Mouse (Mus musculus) hindbrain, embryonic 14.5 days (tissue): ENCODE data around the gene H2-Eb1. TPM values are rescaled to one million over a fixed set of nuclear protein-coding genes. Genes with fewer than 3 reads are reported as not detected.

Source experiments
- ATAC-seq: fragments of 200-750 bp; cut with Nextera tagmentation; 2 replicates; pipeline ENCODE4 v1.8.0; 2017; ENCODE audit warnings: moderate number of reproducible peaks, mild to moderate bottlenecking, moderate TSS enrichment, moderate library complexity; ENCODE audit not compliant: low FRiP score
- DNase-seq: peaks from one replicate; pipeline ENCODE4 v3.0.0-alpha.2; 2015; ENCODE audit warnings: low spot score
- H3K27ac ChIP-seq: fragments of 300-500 bp; sonication (generic); 2 replicates; pipeline ENCODE4 v1.5.1; 2014; ENCODE audit warnings: mild to moderate bottlenecking, moderate library complexity
- H3K27me3 ChIP-seq: fragments of 300-500 bp; sonication (generic); 2 replicates; pipeline ENCODE4 v1.6.1; 2014; ENCODE audit warnings: mild to moderate bottlenecking, low read length, mixed read lengths; ENCODE audit not compliant: control insufficient read depth, insufficient read depth
- H3K36me3 ChIP-seq: fragments of 300-500 bp; sonication (generic); replicated peaks from 2 replicates; pipeline ENCODE4 v1.6.1; 2014; ENCODE audit not compliant: control insufficient read depth, insufficient read depth
- H3K4me1 ChIP-seq: fragments of 300-500 bp; sonication (generic); replicated peaks from 2 replicates; pipeline ENCODE4 v1.6.1; 2014; ENCODE audit warnings: antibody characterized with exemption, low read length, mixed read lengths; ENCODE audit not compliant: control insufficient read depth, insufficient read depth
- H3K4me2 ChIP-seq: fragments of 300-500 bp; sonication (generic); replicated peaks from 2 replicates; pipeline ENCODE4 v1.6.1; 2014; ENCODE audit warnings: mild to moderate bottlenecking, moderate library complexity
- H3K4me3 ChIP-seq: fragments of 300-500 bp; sonication (generic); replicated peaks from 2 replicates; pipeline ENCODE4 v1.5.1; 2014; ENCODE audit warnings: mild to moderate bottlenecking, low read length
- H3K9ac ChIP-seq: fragments of 300-500 bp; sonication (generic); 2 replicates; pipeline ENCODE4 v1.6.1; 2014
- H3K9me3 ChIP-seq: fragments of 300-500 bp; sonication (generic); 2 replicates; pipeline ENCODE4 v1.6.1; 2016; ENCODE audit warnings: low read length; ENCODE audit not compliant: control insufficient read depth
- WGBS: fragments of 180-500 bp; shearing (Covaris S2); extraction: QIAGEN DNeasy Blood & Tissue Kit; methylation state at CpG from one replicate; pipeline ENCODE4 v1.1.7; 2014; 5-methylcytosine and 5-hydroxymethylcytosine counted together
- polyA plus RNA-seq: library from polyadenylated mRNA; unstranded; fragments of >200 nt; fragmentation: Nextera tagmentation; extraction: Ambion mirVana; gene quantifications from 2 replicates; pipeline ENCODE4 v1.2.1, GENCODE M21; 2014

Gene H2-Eb1
- polyA plus RNA-seq, 1 experiment from 2014 or later: 3.9 TPM

DNA sequence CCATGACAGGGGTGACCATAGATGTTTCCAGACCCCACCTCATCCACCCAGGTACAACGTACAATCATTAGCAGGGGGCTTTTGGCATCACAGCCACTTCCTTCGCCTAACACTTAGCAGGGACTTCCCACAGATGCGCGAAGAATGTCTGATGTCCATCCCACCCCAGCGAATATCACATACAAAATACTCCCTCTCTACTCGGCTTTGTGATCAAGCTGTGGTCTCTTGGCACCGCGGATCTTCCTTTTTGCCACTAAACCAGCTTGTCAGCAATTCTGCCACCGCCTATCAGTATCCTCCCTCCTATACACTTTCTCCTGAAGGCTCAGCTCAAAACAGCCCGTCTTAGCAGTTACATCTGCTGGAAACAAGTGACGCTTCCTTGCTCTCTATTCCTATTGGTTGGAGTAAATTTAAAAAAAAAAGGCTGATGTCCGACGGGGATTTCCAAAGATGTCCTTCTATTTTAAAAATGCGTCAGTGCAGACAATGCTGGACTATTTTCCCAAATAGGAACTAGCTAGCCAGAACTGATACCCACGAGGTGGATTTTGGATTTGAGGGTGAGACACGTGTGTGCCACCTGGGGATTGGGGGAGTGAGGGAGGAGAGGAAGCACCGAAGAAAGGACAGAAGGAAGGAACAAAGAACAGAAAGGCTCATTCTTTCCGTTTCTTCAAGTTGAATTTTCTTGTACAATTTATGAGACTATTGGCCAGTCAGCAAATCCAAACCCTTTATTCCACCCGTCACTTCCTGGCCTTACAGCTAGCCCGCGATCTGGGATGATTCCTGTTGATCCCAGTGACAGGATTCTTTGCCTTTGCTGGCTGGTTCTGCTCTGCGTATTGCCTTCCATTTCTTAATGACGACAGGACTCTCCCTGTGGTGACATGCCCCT, 9.5 kb upstream of the H2-Eb1 start:
- H3K9ac ChIP-seq: peak overlapping the region; percentile 48
- 21% methylated on average over 23 of the region's 23 CpGs for WGBS
- H3K4me2 ChIP-seq: peak overlapping the region; percentile 49
- ATAC-seq (peak; percentile 87), DNase-seq (peak; percentile 96)
- H3K4me1 ChIP-seq: no peaks in the 10 kb centered on the region; the same call in 1 of the 2 replicates
- H3K36me3 ChIP-seq: no peaks in the 10 kb centered on the region
- H3K4me3 ChIP-seq: peak overlapping the region; percentile 34
- H3K9me3 ChIP-seq: no peaks in the 10 kb centered on the region
- H3K27ac ChIP-seq: peak overlapping the region; percentile 61
- H3K27me3 ChIP-seq: no peaks in the 10 kb centered on the region

GRCm38 (mm10) chr17:34299356-34299755, 6.3 kb upstream of the H2-Eb1 start:
- no peaks in the 10 kb centered on the region; the same call in 1 of the 2 replicates for H3K4me1 ChIP-seq
- DNase-seq: no peak
- no peaks in the 10 kb centered on the region for H3K27me3 ChIP-seq
- WGBS: 72% methylated on average over 3 of the region's 3 CpGs
- no peak overlapping the region for H3K9ac ChIP-seq
- H3K36me3 ChIP-seq: no peaks in the 10 kb centered on the region
- no peak overlapping the region for H3K4me2 ChIP-seq
- no peaks in the 10 kb centered on the region for H3K9me3 ChIP-seq
- H3K4me3 ChIP-seq: no peak overlapping the region
- no peak for ATAC-seq
- no peak overlapping the region for H3K27ac ChIP-seq

DNA sequence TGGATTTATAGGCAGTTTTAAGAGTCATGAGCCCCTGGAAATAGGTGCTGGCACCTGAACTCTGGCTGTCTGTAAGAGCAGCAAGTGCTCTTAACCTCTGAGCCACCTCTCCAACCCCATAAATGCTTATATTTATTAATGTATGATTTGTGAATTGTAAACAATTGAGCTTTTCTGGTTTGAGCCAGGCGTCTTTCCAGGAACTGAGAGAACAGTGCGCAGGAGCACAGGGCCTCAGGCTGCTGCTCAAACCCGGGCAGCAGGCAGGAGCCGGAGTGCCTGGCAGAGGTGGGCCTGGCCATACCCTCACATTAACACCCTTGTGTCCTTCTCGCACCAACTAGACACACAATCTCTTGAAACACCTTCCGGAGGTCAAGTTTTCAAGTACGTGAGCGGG, 5.6 kb upstream of the H2-Eb1 start:
- no peak overlapping the region for H3K4me3 ChIP-seq
- no peaks in the 10 kb centered on the region for H3K9me3 ChIP-seq
- H3K4me2 ChIP-seq: no peak overlapping the region
- H3K27ac ChIP-seq: no peak overlapping the region
- no peaks in the 10 kb centered on the region; the same call in 1 of the 2 replicates for H3K4me1 ChIP-seq
- no peaks in the 10 kb centered on the region for H3K27me3 ChIP-seq
- ATAC-seq (no peak), DNase-seq (no peak)
- 91% methylated on average over 8 of the region's 8 CpGs for WGBS
- no peak overlapping the region for H3K9ac ChIP-seq
- H3K36me3 ChIP-seq: no peaks in the 10 kb centered on the region

DNA sequence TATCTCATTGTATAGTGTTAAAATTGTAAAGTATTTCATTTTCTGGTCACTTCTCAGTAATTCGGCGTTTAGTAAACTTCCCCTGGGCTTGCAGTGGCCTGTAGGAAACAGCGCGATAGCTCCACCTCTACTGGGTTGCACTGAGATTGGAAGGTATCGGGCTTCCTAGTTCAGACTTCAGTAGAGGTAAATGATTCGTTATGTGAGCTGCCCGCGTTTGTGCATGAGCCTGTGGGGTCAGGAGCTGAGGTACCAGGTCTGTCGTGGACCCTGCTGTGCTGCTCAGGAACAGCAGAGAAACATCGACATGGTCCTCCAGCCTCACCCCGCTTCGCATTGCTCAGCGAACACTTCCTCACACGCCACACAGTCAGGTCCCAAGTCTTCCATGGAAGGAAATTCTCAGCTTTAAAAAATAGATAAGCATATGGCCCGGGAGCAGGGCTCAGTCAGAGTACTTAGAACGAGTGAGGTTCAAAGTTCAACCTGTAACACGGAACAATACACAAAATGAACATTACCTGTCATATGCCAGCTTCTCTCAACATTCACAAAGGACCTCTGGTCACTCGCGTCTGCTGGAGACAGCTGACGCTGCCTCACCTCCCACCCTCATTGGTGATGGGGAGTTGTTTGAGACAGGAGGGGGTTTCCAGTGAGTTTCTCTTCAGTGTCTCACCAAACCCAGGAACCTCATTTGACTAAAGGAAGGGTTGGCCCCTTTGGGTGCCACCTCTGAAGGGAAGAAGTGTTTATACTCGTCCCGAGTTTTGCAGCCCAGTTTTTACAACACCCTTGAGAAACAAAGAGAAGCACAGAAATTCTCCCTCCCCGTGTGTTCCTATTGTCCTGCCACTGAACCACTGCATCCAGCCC, 4.7 kb upstream of the H2-Eb1 start:
- no peaks in the 10 kb centered on the region; the same call in 1 of the 2 replicates for H3K4me1 ChIP-seq
- WGBS: 75% methylated on average over 23 of the region's 23 CpGs
- DNase-seq: no peak

DNA sequence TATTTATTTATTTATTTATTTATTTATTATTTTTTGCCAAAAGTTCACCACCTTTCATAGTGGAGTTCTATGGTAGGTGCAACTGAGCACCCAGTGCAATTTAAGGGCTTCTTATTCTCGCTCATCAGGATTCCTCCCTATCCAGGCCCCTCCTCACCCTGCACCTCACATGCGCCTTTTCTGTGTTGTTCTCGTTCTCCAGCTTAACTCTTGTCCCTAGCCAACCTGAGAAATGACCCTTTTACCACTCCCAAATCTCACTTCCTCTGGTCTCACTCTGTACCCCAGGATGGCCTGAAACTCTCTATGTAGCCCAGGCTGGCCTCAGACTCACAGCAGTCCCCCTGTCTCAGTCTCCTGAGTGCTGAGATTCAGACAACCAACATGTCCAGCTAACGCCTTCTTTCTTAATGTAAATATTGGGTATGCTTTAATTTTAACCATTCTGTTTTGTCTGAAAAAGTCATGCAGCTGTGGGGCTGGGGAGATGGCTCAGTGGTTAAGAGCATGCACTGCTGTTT, 3.9 kb upstream of the H2-Eb1 start:
- no peak for DNase-seq
- ATAC-seq: no peak
- Histone ChIP-seq H3K9ac (no peak overlapping the region), H3K4me3 (no peak overlapping the region), H3K27me3 (no peaks in the 10 kb centered on the region), H3K27ac (no peak overlapping the region), H3K4me1 (no peaks in the 10 kb centered on the region; the same call in 1 of the 2 replicates), H3K4me2 (no peak overlapping the region), H3K9me3 (no peaks in the 10 kb centered on the region), H3K36me3 (no peaks in the 10 kb centered on the region)
- 92% methylated on average over 4 of the region's 4 CpGs for WGBS

More for the DNA sequence above, 4.7 kb upstream of the H2-Eb1 start:
- Histone ChIP-seq H3K9me3 (no peaks in the 10 kb centered on the region), H3K27me3 (no peaks in the 10 kb centered on the region), H3K9ac (no peak overlapping the region), H3K27ac (no peak overlapping the region), H3K4me2 (no peak overlapping the region), H3K4me3 (no peak overlapping the region), H3K36me3 (no peaks in the 10 kb centered on the region)
- ATAC-seq: no peak

DNA sequence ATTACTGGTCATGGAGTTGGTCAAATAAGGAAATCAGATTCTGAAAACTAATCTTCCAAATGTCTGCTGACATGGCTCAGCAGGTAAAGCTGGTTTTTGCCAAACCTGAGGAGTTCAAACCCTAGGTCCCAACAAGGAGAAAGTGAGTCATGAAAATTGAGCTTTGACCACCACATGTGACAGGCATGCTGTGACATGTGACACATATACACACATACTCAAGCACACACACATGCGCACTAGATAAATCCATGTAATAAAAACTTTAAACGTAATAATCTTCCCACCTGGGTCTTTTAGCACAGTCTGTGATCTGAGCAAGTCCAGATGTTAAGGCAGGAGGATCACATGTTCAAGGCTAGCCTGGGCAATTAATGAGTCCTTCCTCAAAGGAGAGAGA, 1.9 kb upstream of the H2-Eb1 start:
- no peak overlapping the region for H3K9ac ChIP-seq
- DNase-seq: no peak
- 94% methylated on average over 2 of the region's 2 CpGs for WGBS
- H3K4me1 ChIP-seq: no peaks in the 10 kb centered on the region
- no peaks in the 10 kb centered on the region for H3K27me3 ChIP-seq
- H3K4me3 ChIP-seq: no peak overlapping the region
- no peaks in the 10 kb centered on the region for H3K9me3 ChIP-seq
- no peak overlapping the region for H3K27ac ChIP-seq
- H3K36me3 ChIP-seq: no peaks in the 10 kb centered on the region
- no peak overlapping the region for H3K4me2 ChIP-seq
- ATAC-seq: no peak

DNA sequence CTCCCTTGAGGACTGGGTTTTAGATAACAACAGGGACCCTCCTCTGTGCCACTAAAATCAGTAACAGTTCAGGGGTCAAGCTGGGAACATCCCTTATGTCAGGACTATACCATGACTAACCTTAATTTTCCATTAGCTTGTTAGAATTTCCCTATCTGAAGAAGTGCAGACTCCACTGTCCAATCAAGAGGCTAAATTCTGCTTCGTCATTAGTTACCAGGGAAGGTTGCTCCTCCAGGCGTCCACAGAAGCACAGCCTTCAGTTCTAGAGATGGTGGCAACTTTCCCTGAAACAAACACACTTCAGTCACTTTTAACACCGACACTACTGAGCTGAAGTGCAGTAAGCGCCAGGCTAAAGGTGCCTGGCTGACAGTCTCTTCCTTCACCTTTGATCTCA, 916 bp upstream of the H2-Eb1 start:
- WGBS: 25% methylated on average over 4 of the region's 4 CpGs
- no peak overlapping the region for H3K9ac ChIP-seq
- no peaks in the 10 kb centered on the region for H3K4me1 ChIP-seq
- DNase-seq (peak; percentile 82), ATAC-seq (0 out of 2 replicates have a peak, but pooled peaks have one; percentile 23)
- no peaks in the 10 kb centered on the region for H3K36me3 ChIP-seq
- H3K4me2 ChIP-seq: no peak overlapping the region
- no peak overlapping the region for H3K4me3 ChIP-seq
- H3K9me3 ChIP-seq: no peaks in the 10 kb centered on the region
- H3K27ac ChIP-seq: no peak overlapping the region
- no peaks in the 10 kb centered on the region for H3K27me3 ChIP-seq

DNA sequence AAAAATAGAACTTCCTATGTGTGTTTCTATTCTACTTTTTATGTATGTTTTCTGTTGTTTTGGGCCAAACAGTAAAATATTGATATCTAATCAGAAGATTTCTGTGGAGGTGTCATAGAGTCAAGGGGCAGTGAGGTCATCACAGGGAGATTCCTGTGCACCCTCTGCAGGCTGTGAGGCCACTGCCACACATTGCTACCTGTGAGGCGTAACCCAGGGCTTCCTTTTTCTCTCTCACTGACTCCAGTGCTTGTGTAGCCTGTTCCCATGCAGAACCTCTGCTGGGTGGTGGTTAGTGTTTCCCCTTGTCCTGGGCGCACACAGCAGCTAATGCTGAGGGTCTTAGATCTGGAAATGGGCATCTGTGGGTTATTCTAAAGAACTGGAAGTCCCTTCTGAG, 740 bp downstream of the H2-Eb1 start:
- ATAC-seq: no peak
- Histone ChIP-seq H3K9ac (no peak overlapping the region), H3K4me2 (no peak overlapping the region), H3K27me3 (no peaks in the 10 kb centered on the region), H3K4me1 (no peaks in the 10 kb centered on the region), H3K36me3 (no peaks in the 10 kb centered on the region), H3K27ac (no peak overlapping the region), H3K4me3 (no peak overlapping the region), H3K9me3 (no peaks in the 10 kb centered on the region)
- 82% methylated on average over 2 of the region's 2 CpGs for WGBS
- no peak for DNase-seq

- no peak overlapping the region for H3K9ac ChIP-seq
Observed at GRCm38 (mm10) chr17:34307216-34307615, 1.5 kb downstream of the H2-Eb1 start.

More at GRCm38 (mm10) chr17:34307216-34307615, 1.5 kb downstream of the H2-Eb1 start:
- Histone ChIP-seq H3K4me1 (no peaks in the 10 kb centered on the region), H3K36me3 (no peaks in the 10 kb centered on the region), H3K9me3 (no peaks in the 10 kb centered on the region), H3K4me3 (no peak overlapping the region), H3K27me3 (no peaks in the 10 kb centered on the region), H3K27ac (no peak overlapping the region), H3K4me2 (no peak overlapping the region)
- no peak for ATAC-seq
- no peak for DNase-seq
